Mouse (Mus musculus): ENCODE measurements around the gene Dnase1l2. TPM values are rescaled to one million over a fixed set of nuclear protein-coding genes. Genes with fewer than 3 reads are reported as not detected.
A peak's percentile ranks its signal among the peaks of the same experiment; 100 is the strongest.
"Not testable (repeated sequence)": the region's sequence is repeated elsewhere in the genome, so short reads cannot be mapped to it uniquely, and the experiment has no call there.

Gene Dnase1l2
- polyA plus RNA-seq, 1 experiment from 2014 or later, result 9.2 TPM

- H3K9me3 ChIP-seq (replicated peaks; ENCODE audit: control insufficient read depth, low read length); H3K4me1 ChIP-seq (ENCODE audit: control insufficient read depth, insufficient read depth, low read length); H3K9ac ChIP-seq (ENCODE audit: low read length); H3K27me3 ChIP-seq (ENCODE audit: control insufficient read depth, insufficient read depth, low read length); ATAC-seq (ENCODE audit: insufficient read depth, low FRiP score); H3K4me2 ChIP-seq (ENCODE audit: low read depth, low read length); H3K4me3 ChIP-seq (replicated peaks; ENCODE audit: low read length); H3K27ac ChIP-seq (ENCODE audit: low read length): not testable (repeated sequence)
- H3K36me3 ChIP-seq (ENCODE audit: control insufficient read depth, insufficient read depth, low read length), result peaks cover 34% of the 10 kb centered on the region
- WGBS, result 82% methylated on average over 6 of the region's 8 CpGs
Measured at GRCm38 (mm10) chr17:24425326-24425725, 17.6 kb downstream of the Dnase1l2 start.

GRCm38 (mm10) chr17:24424489-24424888 is 18.4 kb downstream of the Dnase1l2 start:
- H3K4me2 ChIP-seq (ENCODE audit: low read depth, low read length), result no peak overlapping the region
- H3K27me3 ChIP-seq (ENCODE audit: control insufficient read depth, insufficient read depth, low read length), result no peaks in the 10 kb centered on the region
- H3K27ac ChIP-seq (ENCODE audit: low read length), result no peak overlapping the region
- peaks cover 42% of the 10 kb centered on the region for H3K36me3 ChIP-seq (ENCODE audit: control insufficient read depth, insufficient read depth, low read length)
- 92% methylated on average over 5 of the region's 5 CpGs for WGBS
- no peak overlapping the region for H3K4me3 ChIP-seq (replicated peaks; ENCODE audit: low read length)
- H3K9me3 ChIP-seq (replicated peaks; ENCODE audit: control insufficient read depth, low read length), result no peaks in the 10 kb centered on the region
- peaks cover 4% of the 10 kb centered on the region; the same call in 1 of the 2 replicates for H3K4me1 ChIP-seq (ENCODE audit: control insufficient read depth, insufficient read depth, low read length)
- ATAC-seq (ENCODE audit: insufficient read depth, low FRiP score), result no peak
- H3K9ac ChIP-seq (ENCODE audit: low read length), result no peak overlapping the region

- 86% methylated on average over 4 of the region's 4 CpGs for WGBS
- no peak overlapping the region for H3K9ac ChIP-seq (ENCODE audit: low read length)
- peaks cover 47% of the 10 kb centered on the region for H3K36me3 ChIP-seq (ENCODE audit: control insufficient read depth, insufficient read depth, low read length)
- H3K27me3 ChIP-seq (ENCODE audit: control insufficient read depth, insufficient read depth, low read length), result no peaks in the 10 kb centered on the region
- H3K9me3 ChIP-seq (replicated peaks; ENCODE audit: control insufficient read depth, low read length), result no peaks in the 10 kb centered on the region
- no peak overlapping the region for H3K27ac ChIP-seq (ENCODE audit: low read length)
- ATAC-seq (ENCODE audit: insufficient read depth, low FRiP score), result no peak
- no peak overlapping the region for H3K4me3 ChIP-seq (replicated peaks; ENCODE audit: low read length)
- no peak overlapping the region for H3K4me2 ChIP-seq (ENCODE audit: low read depth, low read length)
- H3K4me1 ChIP-seq (ENCODE audit: control insufficient read depth, insufficient read depth, low read length), result peaks cover 4% of the 10 kb centered on the region; the same call in 1 of the 2 replicates
Measured at GRCm38 (mm10) chr17:24423114-24423513, 19.8 kb downstream of the Dnase1l2 start.

- Histone ChIP-seq H3K4me2 (ENCODE audit: low read depth, low read length) (peak overlapping the region; percentile 88), H3K27ac (ENCODE audit: low read length) (no peak overlapping the region), H3K36me3 (ENCODE audit: control insufficient read depth, insufficient read depth, low read length) (peaks cover 20% of the 10 kb centered on the region; the same call in 1 of the 2 replicates), H3K9me3 (replicated peaks; ENCODE audit: control insufficient read depth, low read length) (no peaks in the 10 kb centered on the region), H3K4me3 (replicated peaks; ENCODE audit: low read length) (peak overlapping the region; percentile 95), H3K27me3 (ENCODE audit: control insufficient read depth, insufficient read depth, low read length) (no peaks in the 10 kb centered on the region), H3K9ac (ENCODE audit: low read length) (peak overlapping the region; percentile 95), H3K4me1 (ENCODE audit: control insufficient read depth, insufficient read depth, low read length) (peaks cover 12% of the 10 kb centered on the region)
- ATAC-seq (ENCODE audit: insufficient read depth, low FRiP score), result no peak
- 81% methylated on average over 3 of the region's 3 CpGs for WGBS
Measured at GRCm38 (mm10) chr17:24416051-24416652, 26.8 kb downstream of the Dnase1l2 start.

GRCm38 (mm10) chr17:24415011-24415410 is 27.9 kb downstream of the Dnase1l2 start:
- ATAC-seq (ENCODE audit: insufficient read depth, low FRiP score), result no peak
- H3K4me1 ChIP-seq (ENCODE audit: control insufficient read depth, insufficient read depth, low read length), result peaks cover 12% of the 10 kb centered on the region
- H3K27me3 ChIP-seq (ENCODE audit: control insufficient read depth, insufficient read depth, low read length), result no peaks in the 10 kb centered on the region
- WGBS, result under 1% methylated on average over 21 of the region's 21 CpGs
- H3K9me3 ChIP-seq (replicated peaks; ENCODE audit: control insufficient read depth, low read length), result no peaks in the 10 kb centered on the region
- H3K4me3 ChIP-seq (replicated peaks; ENCODE audit: low read length), result peak overlapping the region; percentile 95
- peak overlapping the region; percentile 88 for H3K4me2 ChIP-seq (ENCODE audit: low read depth, low read length)
- H3K27ac ChIP-seq (ENCODE audit: low read length), result peak overlapping the region; percentile 94
- peaks cover 10% of the 10 kb centered on the region; the same call in 1 of the 2 replicates for H3K36me3 ChIP-seq (ENCODE audit: control insufficient read depth, insufficient read depth, low read length)
- peak overlapping the region; percentile 95 for H3K9ac ChIP-seq (ENCODE audit: low read length)

- no peaks in the 10 kb centered on the region for H3K27me3 ChIP-seq (ENCODE audit: control insufficient read depth, insufficient read depth, low read length)
- peak; percentile 95 for ATAC-seq (ENCODE audit: insufficient read depth, low FRiP score)
- peak within 1 kb of the TSS; percentile 94 for H3K27ac ChIP-seq (ENCODE audit: low read length)
- H3K4me2 ChIP-seq (ENCODE audit: low read depth, low read length), result peak within 1 kb of the TSS; percentile 88
- peak within 1 kb of the TSS; percentile 95 for H3K9ac ChIP-seq (ENCODE audit: low read length)
- peak within 1 kb of the TSS; percentile 95 for H3K4me3 ChIP-seq (replicated peaks; ENCODE audit: low read length)
- H3K36me3 ChIP-seq (ENCODE audit: control insufficient read depth, insufficient read depth, low read length), result 0 out of 2 replicates have a peak, but pooled peaks cover 5% of the 10 kb centered on the region
- no peaks in the 10 kb centered on the region for H3K9me3 ChIP-seq (replicated peaks; ENCODE audit: control insufficient read depth, low read length)
- H3K4me1 ChIP-seq (ENCODE audit: control insufficient read depth, insufficient read depth, low read length), result peaks cover 12% of the 10 kb centered on the region
- under 1% methylated on average over 64 of the region's 64 CpGs for WGBS
Measured at GRCm38 (mm10) chr17:24414230-24414976, 28.5 kb downstream of the Dnase1l2 start, which contains the start of gene Rnps1. Rnps1 (plus strand) TSS chr17:24414565.

GRCm38 (mm10) chr17:24413557-24414211 is 29.2 kb downstream of the Dnase1l2 start:
- H3K4me3 ChIP-seq (replicated peaks; ENCODE audit: low read length), result peak overlapping the region; percentile 95
- no peak for ATAC-seq (ENCODE audit: insufficient read depth, low FRiP score)
- peak overlapping the region; percentile 82 for H3K9ac ChIP-seq (ENCODE audit: low read length)
- peak overlapping the region; percentile 78 for H3K4me2 ChIP-seq (ENCODE audit: low read depth, low read length)
- H3K36me3 ChIP-seq (ENCODE audit: control insufficient read depth, insufficient read depth, low read length), result peaks cover 8% of the 10 kb centered on the region; the same call in 1 of the 2 replicates
- WGBS, result 25% methylated on average over 22 of the region's 22 CpGs
- H3K27me3 ChIP-seq (ENCODE audit: control insufficient read depth, insufficient read depth, low read length), result no peaks in the 10 kb centered on the region
- peaks cover 12% of the 10 kb centered on the region for H3K4me1 ChIP-seq (ENCODE audit: control insufficient read depth, insufficient read depth, low read length)
- peak overlapping the region; percentile 94 for H3K27ac ChIP-seq (ENCODE audit: low read length)
- no peaks in the 10 kb centered on the region for H3K9me3 ChIP-seq (replicated peaks; ENCODE audit: control insufficient read depth, low read length)

- no peak overlapping the region for H3K27ac ChIP-seq (ENCODE audit: low read length)
- H3K9ac ChIP-seq (ENCODE audit: low read length), result no peak overlapping the region
- H3K36me3 ChIP-seq (ENCODE audit: control insufficient read depth, insufficient read depth, low read length), result peaks cover 9% of the 10 kb centered on the region
- WGBS, result 86% methylated on average over 12 of the region's 12 CpGs
- no peaks in the 10 kb centered on the region for H3K27me3 ChIP-seq (ENCODE audit: control insufficient read depth, insufficient read depth, low read length)
- no peaks in the 10 kb centered on the region for H3K9me3 ChIP-seq (replicated peaks; ENCODE audit: control insufficient read depth, low read length)
- H3K4me3 ChIP-seq (replicated peaks; ENCODE audit: low read length), result no peak overlapping the region
- no peak for ATAC-seq (ENCODE audit: insufficient read depth, low FRiP score)
- H3K4me2 ChIP-seq (ENCODE audit: low read depth, low read length), result no peak overlapping the region
- H3K4me1 ChIP-seq (ENCODE audit: control insufficient read depth, insufficient read depth, low read length), result no peaks in the 10 kb centered on the region
Measured at GRCm38 (mm10) chr17:24407116-24407803, 35.6 kb downstream of the Dnase1l2 start.

Data from stomach, embryonic 16.5 days (tissue).